Mouse (Mus musculus): ENCODE results near the gene Ccl26.

DNA sequence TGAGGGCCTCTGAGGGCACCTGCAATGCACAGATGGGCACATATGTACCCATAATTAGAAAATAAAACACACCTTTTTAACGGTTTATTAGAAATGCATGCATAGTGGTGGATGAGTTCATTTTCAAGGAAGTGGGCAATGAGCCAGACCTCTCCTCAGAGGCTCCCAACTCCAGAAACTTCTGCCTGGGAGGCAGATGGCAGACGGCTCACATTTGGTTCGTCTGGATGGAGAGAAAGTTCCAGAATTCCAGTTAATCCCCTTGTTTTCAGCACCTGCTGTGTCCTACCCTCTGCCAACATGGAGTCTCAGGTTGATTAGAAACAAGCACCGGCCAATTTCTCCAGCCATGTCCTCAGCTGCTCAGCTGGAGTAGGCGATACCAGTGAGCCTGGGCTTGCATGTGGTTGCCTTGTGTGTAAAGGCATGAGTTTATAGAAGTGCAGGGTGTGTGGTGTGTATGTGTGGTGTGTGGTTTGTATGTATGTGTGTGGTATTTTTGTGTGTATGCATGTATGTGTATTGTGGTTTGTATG lies 46.0 kb downstream of the Ccl26 start:
- TF ChIP-seq CTCF (IDR thresholded peaks at IDR 0.05; ENCODE audit: insufficient read depth, low read length) (no peak), POLR2A (IDR thresholded peaks at IDR 0.05; ENCODE audit: borderline replicate concordance, extremely low read depth, low read depth, low read length) (no peak)
